Mouse (Mus musculus) kidney, postnatal 10 days (tissue): Measurements from ENCODE around the gene Ppt2.

Experiments
- DNase-seq: peaks from one replicate; pipeline ENCODE4 v3.0.0; 2021; ENCODE audit warnings: mixed read lengths

Gene Ppt2

DNA sequence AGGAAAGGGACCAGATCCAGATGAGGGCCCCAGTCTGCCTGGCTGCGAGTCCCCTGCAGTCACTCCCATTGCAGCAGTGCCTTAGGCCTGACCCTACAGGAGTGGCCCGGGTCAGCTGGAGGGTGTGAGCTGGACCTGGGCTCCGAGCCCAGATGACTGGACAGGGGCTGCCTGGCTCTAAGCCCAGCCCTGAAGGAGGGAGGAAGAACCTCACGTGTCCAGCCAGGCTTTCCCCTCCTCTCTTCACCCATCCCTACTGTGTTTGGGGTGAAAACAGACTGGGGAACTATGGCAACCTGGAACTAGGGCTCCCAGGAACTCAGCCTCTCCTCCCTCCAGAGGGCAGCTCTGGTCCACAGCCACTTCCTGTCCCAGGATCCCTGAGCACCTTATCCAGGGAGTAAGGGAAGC is 27.3 kb upstream of the Ppt2 start:
- peak; percentile 92 for DNase-seq

- peak; percentile 74 for DNase-seq
These were observed 26.9 kb upstream of the Ppt2 start for GRCm38 (mm10) chr17:34655160-34655559.

- peak; percentile 47 for DNase-seq
These were observed 26.1 kb upstream of the Ppt2 start for GRCm38 (mm10) chr17:34654392-34654791.

GRCm38 (mm10) chr17:34653746-34654285 is 25.5 kb upstream of the Ppt2 start:
- peak; percentile 76 for DNase-seq

DNA sequence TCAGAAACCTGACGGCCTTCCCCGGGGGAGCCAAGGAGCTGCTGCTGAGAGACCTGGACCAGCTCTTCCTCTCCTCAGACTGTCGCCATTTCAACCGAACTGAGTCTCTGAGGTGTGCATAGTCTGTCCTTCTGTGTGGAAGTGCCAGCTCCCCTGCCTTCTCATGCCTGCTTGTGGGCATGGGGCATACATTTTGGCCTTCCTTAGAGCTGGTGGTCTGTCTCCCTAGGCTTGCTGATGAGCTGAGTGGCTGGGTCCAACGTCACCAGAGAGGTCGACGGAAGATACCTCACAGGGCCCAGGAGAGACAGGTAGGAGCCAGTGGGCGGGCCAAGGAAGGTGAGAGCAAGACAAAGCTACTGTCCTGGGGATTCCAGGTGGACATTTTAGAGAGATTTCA is 24.7 kb upstream of the Ppt2 start:
- DNase-seq, result no peak

DNA sequence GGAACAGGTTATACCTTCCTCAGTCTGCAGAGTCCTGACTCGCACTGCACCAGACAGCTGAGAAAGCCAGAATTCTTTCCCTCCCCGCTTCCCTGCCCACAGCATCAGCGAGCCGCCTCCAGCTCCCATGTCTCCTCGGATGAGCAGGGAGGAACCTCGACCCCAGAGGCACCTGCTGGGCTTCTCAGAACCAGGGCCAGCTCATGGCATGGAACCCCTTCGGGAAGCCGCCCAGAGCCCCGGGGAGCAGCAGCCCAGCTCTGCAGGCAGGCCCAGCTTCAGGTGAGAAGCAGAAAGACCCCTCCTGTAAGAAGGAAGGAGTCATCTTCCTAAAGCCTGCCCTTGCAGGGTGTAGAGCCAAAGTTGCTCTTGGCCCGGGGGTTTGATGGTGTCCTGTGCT is 24.2 kb upstream of the Ppt2 start:
- DNase-seq, result no peak

- peak; percentile 76 for DNase-seq
These were observed 23.4 kb upstream of the Ppt2 start for GRCm38 (mm10) chr17:34651507-34652221.

DNA sequence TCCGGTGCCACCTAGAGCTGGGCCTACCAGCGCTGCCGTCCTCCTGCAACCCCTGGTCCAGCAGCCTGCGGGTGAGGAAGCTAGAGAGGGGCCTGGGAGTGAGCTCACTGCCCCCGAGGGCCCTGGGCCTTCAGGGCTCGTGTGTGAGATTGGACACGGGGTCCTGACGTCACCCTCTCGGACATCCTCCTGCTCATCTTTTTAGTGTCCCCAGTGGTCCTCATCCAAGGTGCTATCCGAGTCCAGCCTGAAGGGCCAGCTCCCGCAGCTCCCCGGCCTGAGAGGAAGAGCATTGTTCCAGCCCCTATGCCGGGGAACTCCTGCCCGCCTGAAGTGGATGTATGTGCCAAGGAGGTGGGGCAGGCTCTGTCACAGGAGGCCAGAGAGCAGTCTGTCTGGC is 22.5 kb upstream of the Ppt2 start:
- DNase-seq, result no peak

- no peak for DNase-seq
These were observed 21.0 kb upstream of the Ppt2 start for GRCm38 (mm10) chr17:34649106-34649864.

DNA sequence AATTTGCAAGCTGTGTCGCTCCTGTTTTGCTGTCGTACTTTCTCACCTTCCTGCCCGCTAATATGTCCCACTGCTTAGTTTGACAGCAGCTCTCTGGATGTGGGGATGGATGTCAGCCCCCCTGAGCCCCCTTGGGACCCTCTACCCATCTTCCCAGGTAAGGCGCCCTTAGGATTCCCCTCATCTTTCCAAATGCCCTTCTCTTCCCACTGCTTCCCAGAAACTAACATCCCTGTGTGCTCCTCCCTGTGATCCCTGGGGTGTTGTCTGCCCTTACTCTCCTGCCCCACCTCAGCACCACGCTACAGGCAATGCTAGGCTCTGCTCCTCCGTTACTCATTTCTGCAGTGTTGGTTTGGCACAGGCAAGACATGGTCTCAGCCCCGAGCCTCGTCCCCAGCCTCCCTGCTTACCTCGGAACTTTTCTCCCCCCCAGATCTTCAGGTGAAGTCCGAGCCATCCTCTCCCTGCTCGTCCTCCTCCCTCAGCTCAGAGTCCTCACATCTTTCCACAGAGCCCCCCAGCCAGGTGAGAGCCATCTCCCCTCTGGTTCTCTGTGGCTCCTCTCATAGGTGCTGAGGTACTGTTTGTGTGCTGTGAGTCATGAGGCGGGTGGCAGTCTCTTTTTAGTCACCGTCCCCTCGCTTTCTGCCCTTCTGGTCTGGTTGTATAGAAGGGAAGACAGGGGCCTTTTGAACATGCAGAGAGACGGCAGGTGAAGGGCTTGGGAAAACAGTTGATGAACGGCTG is 20.0 kb upstream of the Ppt2 start:
- no peak for DNase-seq

DNA sequence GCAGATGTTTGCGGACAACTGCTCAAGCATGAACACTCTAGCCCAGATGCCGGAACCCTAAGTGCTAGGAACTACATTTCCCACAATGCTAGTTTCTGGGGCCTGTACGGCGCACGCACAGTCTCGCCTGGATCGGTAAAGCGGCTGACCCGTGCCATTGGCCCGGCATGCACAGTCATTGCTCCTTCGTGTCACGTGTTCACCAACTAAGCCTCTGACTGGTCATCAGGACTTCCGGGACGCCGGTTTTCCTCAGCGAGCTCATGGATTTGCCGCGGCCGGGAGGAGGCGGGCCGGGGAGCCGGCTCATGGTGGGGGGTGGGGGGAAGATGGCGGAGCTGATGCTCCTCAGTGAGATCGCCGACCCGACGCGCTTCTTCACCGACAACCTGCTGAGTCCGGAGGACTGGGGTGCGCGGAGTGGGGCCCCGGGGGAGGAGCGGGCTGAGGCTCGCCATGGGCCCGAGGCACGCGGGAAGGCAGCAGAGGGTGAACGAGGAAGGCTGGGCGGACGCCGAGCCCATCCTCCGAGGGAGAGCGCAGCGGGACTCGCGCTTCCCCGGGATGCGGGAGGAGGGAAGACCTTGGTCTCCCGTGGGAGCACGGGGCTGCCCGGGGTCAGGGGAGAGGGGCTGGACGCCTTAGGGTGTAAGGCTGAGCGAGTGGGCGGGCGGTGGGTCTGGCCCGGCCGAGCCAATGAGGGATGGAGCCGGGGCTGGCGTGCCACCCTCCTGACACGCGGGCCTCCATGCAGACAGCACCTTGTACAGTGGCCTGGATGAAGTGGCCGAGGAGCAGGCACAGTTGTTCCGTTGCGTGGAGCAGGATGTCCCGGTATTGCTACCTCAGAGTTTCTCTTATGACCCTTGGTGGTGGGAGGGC is 18.8 kb upstream of the Ppt2 start, which contains the start of gene Atf6b:
Gene Atf6b, plus strand, starts transcription at position 241 of the 882 bp plus-strand sequence.
- peak; percentile 97 for DNase-seq

- DNase-seq, result peak; percentile 46
These were observed 17.7 kb upstream of the Ppt2 start for GRCm38 (mm10) chr17:34645831-34646511.

GRCm38 (mm10) chr17:34645256-34645829 is 17.0 kb upstream of the Ppt2 start:
- no peak for DNase-seq

- DNase-seq, result peak; percentile 97
These were observed 16.3 kb upstream of the Ppt2 start, which contains the start of gene Fkbpl for GRCm38 (mm10) chr17:34644608-34645007. TSS of gene Fkbpl (plus strand) at chr17:34644764.

DNA sequence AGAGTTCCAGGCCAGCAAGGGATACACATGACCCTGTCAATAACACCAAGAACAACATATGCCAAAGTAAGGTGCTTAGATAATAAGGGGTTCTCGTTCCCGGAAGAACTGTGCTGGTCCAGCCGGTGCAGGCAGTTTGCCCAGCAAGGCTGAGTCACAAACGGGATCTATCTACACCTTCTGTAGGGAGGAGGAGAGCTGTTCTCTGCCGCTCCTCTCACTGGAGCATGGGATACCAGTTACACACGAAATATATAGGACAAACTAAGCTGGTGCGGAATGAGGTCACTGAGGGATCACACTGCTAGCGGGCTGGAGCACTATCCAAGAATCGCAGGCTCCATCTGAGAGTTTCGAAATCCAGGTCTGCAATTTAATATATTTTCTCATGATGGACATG is 15.6 kb upstream of the Ppt2 start:
- DNase-seq, result no peak

- DNase-seq, result no peak
These were observed 15.1 kb upstream of the Ppt2 start for GRCm38 (mm10) chr17:34643379-34643778.

- no peak for DNase-seq
These were observed 13.6 kb upstream of the Ppt2 start for GRCm38 (mm10) chr17:34641945-34642344.

- DNase-seq, result peak; percentile 65
These were observed 12.7 kb upstream of the Ppt2 start for GRCm38 (mm10) chr17:34640778-34641601.

DNA sequence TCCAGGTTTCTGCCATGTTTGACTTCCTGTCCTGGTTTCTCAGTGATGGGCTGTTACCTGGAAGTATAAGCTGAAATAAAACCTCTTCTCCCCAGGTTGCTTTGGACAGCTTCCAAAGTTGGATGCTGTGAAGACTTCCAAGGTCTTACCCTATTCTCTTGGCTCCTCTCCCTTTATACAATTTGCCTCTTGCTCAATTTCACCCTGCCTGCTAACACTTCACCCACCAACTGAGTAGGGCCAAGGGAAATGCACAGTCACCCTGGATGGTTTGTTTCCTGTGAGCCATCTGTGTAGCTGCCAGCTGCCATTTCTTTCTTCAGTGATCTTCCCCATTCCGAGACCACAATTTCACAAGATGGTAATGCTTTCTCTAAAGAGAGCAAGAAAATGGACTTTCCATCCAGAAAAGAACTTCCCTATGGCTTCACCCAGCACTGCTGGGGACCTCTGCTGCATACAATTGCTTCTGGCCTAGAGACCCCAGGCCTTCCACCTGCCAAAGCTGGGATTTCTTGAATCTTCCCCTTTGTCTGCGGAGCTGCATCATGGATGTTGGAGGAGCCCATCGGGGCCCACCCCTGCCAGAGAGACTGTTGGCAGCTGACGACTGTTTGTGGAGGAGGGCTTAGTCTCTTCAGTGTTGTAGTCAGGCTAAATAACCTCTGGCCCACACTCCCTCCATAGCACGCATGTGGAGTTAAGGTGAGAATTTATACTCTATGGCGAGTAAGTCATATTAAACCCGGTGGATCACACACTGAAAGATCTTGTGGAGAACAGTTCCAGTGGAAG is 11.3 kb upstream of the Ppt2 start:
- no peak for DNase-seq
